Mouse (Mus musculus): ENCODE results near the gene Hcrt. TPM values are rescaled to one million over a fixed set of nuclear protein-coding genes. Genes with fewer than 3 reads are reported as not detected.

Gene Hcrt
- polyA plus RNA-seq, 1 experiment from 2014 or later: not detected

- peaks cover 3% of the 10 kb centered on the region for H3K4me1 ChIP-seq (ENCODE audit: control insufficient read depth, insufficient read depth, low read length)
- DNase-seq (ENCODE audit: low spot score): no peak
- no peaks in the 10 kb centered on the region; the same call in 1 of the 2 replicates for H3K36me3 ChIP-seq (ENCODE audit: control insufficient read depth, insufficient read depth, low read length)
- H3K4me2 ChIP-seq (ENCODE audit: low read depth, severe bottlenecking): peak overlapping the region; percentile 74
- H3K9me3 ChIP-seq (ENCODE audit: control insufficient read depth, low read length): no peaks in the 10 kb centered on the region
- H3K4me3 ChIP-seq (ENCODE audit: low read depth, low read length): peak overlapping the region; percentile 96
- H3K9ac ChIP-seq (ENCODE audit: low read length): peak overlapping the region; percentile 84
- WGBS: 1% methylated on average over 13 of the region's 13 CpGs
- no peaks in the 10 kb centered on the region for H3K27me3 ChIP-seq (ENCODE audit: control insufficient read depth, insufficient read depth, low read length)
- no peak for ATAC-seq (ENCODE audit: insufficient number of reproducible peaks, low FRiP score, low TSS enrichment, low read depth)
- no peak overlapping the region; the same call in 1 of the 2 replicates for H3K27ac ChIP-seq (replicated peaks; ENCODE audit: low read depth, low read length)
These were observed 25.5 kb downstream of the Hcrt start for GRCm38 (mm10) chr11:100737105-100737733.

- Histone ChIP-seq H3K27me3 (ENCODE audit: control insufficient read depth, insufficient read depth, low read length) (no peaks in the 10 kb centered on the region), H3K4me1 (ENCODE audit: control insufficient read depth, insufficient read depth, low read length) (peaks cover 3% of the 10 kb centered on the region), H3K9me3 (ENCODE audit: control insufficient read depth, low read length) (no peaks in the 10 kb centered on the region), H3K9ac (ENCODE audit: low read length) (no peak overlapping the region), H3K4me2 (ENCODE audit: low read depth, severe bottlenecking) (peak overlapping the region; percentile 74), H3K27ac (replicated peaks; ENCODE audit: low read depth, low read length) (no peak overlapping the region), H3K36me3 (ENCODE audit: control insufficient read depth, insufficient read depth, low read length) (no peaks in the 10 kb centered on the region; the same call in 1 of the 2 replicates), H3K4me3 (ENCODE audit: low read depth, low read length) (peak overlapping the region; percentile 96; the same call in 1 of the 2 replicates)
- DNase-seq (ENCODE audit: low spot score) (no peak), ATAC-seq (ENCODE audit: insufficient number of reproducible peaks, low FRiP score, low TSS enrichment, low read depth) (no peak)
- WGBS: 87% methylated on average over 4 of the region's 4 CpGs
These were observed 26.0 kb downstream of the Hcrt start for GRCm38 (mm10) chr11:100736746-100737080.

- Histone ChIP-seq H3K4me3 (ENCODE audit: low read depth, low read length) (no peak overlapping the region), H3K9me3 (ENCODE audit: control insufficient read depth, low read length) (no peaks in the 10 kb centered on the region), H3K4me1 (ENCODE audit: control insufficient read depth, insufficient read depth, low read length) (peaks cover 3% of the 10 kb centered on the region), H3K9ac (ENCODE audit: low read length) (no peak overlapping the region), H3K4me2 (ENCODE audit: low read depth, severe bottlenecking) (peak overlapping the region; percentile 10; the same call in 1 of the 2 replicates), H3K27ac (replicated peaks; ENCODE audit: low read depth, low read length) (no peak overlapping the region), H3K36me3 (ENCODE audit: control insufficient read depth, insufficient read depth, low read length) (no peaks in the 10 kb centered on the region; the same call in 1 of the 2 replicates), H3K27me3 (ENCODE audit: control insufficient read depth, insufficient read depth, low read length) (no peaks in the 10 kb centered on the region)
- ATAC-seq (ENCODE audit: insufficient number of reproducible peaks, low FRiP score, low TSS enrichment, low read depth): no peak
- WGBS: 76% methylated on average over 14 of the region's 14 CpGs
- DNase-seq (ENCODE audit: low spot score): no peak
These were observed 26.6 kb downstream of the Hcrt start for GRCm38 (mm10) chr11:100735954-100736745.

DNA sequence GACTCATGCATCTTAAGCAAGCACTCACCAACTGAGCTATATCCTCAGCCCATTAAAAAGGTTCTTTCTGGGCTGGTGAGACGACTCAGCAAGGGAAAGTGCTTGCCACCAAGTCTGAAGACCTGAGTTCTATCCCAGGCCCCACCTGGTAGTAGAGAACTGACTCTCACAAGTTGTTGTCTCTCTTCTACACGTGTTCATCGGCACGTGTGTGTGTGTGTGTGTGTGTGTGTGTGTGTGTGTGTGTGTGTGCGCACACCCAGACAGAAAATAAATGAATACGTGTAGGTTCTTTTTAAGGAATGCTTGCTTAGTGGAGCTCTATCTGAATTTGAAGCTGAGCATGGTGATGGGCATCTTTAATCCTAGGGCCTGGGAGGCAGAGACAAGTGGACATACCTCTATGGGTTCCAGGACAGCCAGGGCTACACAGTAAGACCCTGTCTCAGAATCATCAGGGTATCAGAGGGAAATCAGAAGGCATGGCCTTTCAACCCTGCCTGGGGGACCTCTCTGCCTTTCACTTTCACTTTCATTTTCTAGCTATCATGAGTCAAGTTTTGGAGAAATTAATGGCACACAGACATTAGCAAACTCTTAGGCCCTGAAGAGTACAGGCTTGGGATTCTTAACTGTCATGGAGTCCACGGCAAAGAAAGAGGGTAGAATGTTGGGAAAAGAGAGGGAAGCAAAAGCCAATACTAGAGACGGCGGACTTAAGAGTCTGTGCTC lies 27.4 kb downstream of the Hcrt start:
- Histone ChIP-seq H3K9me3 (ENCODE audit: control insufficient read depth, low read length) (no peaks in the 10 kb centered on the region), H3K4me1 (ENCODE audit: control insufficient read depth, insufficient read depth, low read length) (peaks cover 3% of the 10 kb centered on the region), H3K27me3 (ENCODE audit: control insufficient read depth, insufficient read depth, low read length) (no peaks in the 10 kb centered on the region), H3K4me3 (ENCODE audit: low read depth, low read length) (no peak overlapping the region), H3K4me2 (ENCODE audit: low read depth, severe bottlenecking) (no peak overlapping the region), H3K9ac (ENCODE audit: low read length) (no peak overlapping the region), H3K36me3 (ENCODE audit: control insufficient read depth, insufficient read depth, low read length) (no peaks in the 10 kb centered on the region; the same call in 1 of the 2 replicates), H3K27ac (replicated peaks; ENCODE audit: low read depth, low read length) (no peak overlapping the region)
- 90% methylated on average over 9 of the region's 9 CpGs for WGBS
- DNase-seq (ENCODE audit: low spot score) (no peak), ATAC-seq (ENCODE audit: insufficient number of reproducible peaks, low FRiP score, low TSS enrichment, low read depth) (no peak)

- Histone ChIP-seq H3K36me3 (ENCODE audit: control insufficient read depth, insufficient read depth, low read length) (no peaks in the 10 kb centered on the region; the same call in 1 of the 2 replicates), H3K27ac (replicated peaks; ENCODE audit: low read depth, low read length) (no peak overlapping the region)
- 90% methylated on average over 6 of the region's 6 CpGs for WGBS
These were observed 32.1 kb downstream of the Hcrt start for GRCm38 (mm10) chr11:100730477-100731205.

DNA sequence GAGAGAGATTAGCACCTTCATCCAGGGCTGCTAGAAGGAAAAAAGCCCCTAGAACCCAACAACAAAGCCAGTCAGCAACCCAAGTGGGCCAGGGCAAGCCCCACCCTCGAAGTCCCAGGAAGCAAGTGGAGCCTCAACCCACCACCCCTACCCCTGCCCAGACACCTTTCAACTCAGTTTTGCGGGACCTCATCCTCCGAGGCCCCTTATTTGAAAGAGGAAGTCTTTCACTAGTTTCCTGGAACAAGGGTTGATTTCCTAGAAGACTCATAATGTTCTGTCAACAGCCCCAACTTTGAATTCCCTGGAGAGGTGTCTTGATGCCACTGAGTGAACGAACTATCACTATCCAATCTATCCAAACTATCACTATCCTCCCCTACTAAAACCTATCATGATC lies 32.8 kb downstream of the Hcrt start:
- Histone ChIP-seq H3K9me3 (ENCODE audit: control insufficient read depth, low read length) (no peaks in the 10 kb centered on the region), H3K36me3 (ENCODE audit: control insufficient read depth, insufficient read depth, low read length) (no peaks in the 10 kb centered on the region; the same call in 1 of the 2 replicates), H3K9ac (ENCODE audit: low read length) (no peak overlapping the region), H3K27ac (replicated peaks; ENCODE audit: low read depth, low read length) (no peak overlapping the region), H3K4me2 (ENCODE audit: low read depth, severe bottlenecking) (no peak overlapping the region), H3K27me3 (ENCODE audit: control insufficient read depth, insufficient read depth, low read length) (no peaks in the 10 kb centered on the region), H3K4me1 (ENCODE audit: control insufficient read depth, insufficient read depth, low read length) (peaks cover 3% of the 10 kb centered on the region; the same call in 1 of the 2 replicates), H3K4me3 (ENCODE audit: low read depth, low read length) (no peak overlapping the region)
- whole genome bisulfite sequencing: 91% methylated on average over 4 of the region's 4 CpGs
- no peak for ATAC-seq (ENCODE audit: insufficient number of reproducible peaks, low FRiP score, low TSS enrichment, low read depth)
- DNase-seq (ENCODE audit: low spot score): no peak

More at GRCm38 (mm10) chr11:100730477-100731205, 32.1 kb downstream of the Hcrt start:
- H3K27me3 ChIP-seq (ENCODE audit: control insufficient read depth, insufficient read depth, low read length): no peaks in the 10 kb centered on the region
- no peaks in the 10 kb centered on the region for H3K4me1 ChIP-seq (ENCODE audit: control insufficient read depth, insufficient read depth, low read length)
- H3K4me3 ChIP-seq (ENCODE audit: low read depth, low read length): no peak overlapping the region
- no peak overlapping the region for H3K4me2 ChIP-seq (ENCODE audit: low read depth, severe bottlenecking)
- H3K9me3 ChIP-seq (ENCODE audit: control insufficient read depth, low read length): no peaks in the 10 kb centered on the region
- DNase-seq (ENCODE audit: low spot score) (no peak), ATAC-seq (ENCODE audit: insufficient number of reproducible peaks, low FRiP score, low TSS enrichment, low read depth) (no peak)
- H3K9ac ChIP-seq (ENCODE audit: low read length): no peak overlapping the region

DNA sequence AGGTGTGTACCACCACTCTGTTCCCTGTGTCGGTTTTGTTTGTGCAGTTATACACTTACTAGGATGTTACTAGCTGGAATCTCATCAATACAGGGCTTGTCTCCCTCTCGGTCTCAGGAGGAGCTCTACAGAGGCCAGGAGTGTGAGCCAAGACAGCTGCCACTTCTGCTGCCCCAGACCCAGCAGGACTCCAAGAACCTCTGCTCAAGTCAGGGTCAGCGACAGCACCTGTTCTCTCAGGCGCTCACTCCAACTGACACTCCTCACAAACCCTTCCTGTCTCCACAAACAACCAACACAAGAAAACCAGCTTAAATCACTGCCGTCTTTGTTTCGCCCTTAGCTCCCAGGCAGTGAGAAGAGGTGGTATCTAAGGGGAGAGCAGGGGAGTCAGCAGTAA lies 34.1 kb downstream of the Hcrt start:
- ATAC-seq (ENCODE audit: insufficient number of reproducible peaks, low FRiP score, low TSS enrichment, low read depth): no peak
- Histone ChIP-seq H3K27ac (replicated peaks; ENCODE audit: low read depth, low read length) (no peak overlapping the region), H3K27me3 (ENCODE audit: control insufficient read depth, insufficient read depth, low read length) (no peaks in the 10 kb centered on the region), H3K4me1 (ENCODE audit: control insufficient read depth, insufficient read depth, low read length) (peaks cover 7% of the 10 kb centered on the region; the same call in 1 of the 2 replicates), H3K9ac (ENCODE audit: low read length) (no peak overlapping the region), H3K9me3 (ENCODE audit: control insufficient read depth, low read length) (no peaks in the 10 kb centered on the region), H3K4me3 (ENCODE audit: low read depth, low read length) (no peak overlapping the region), H3K36me3 (ENCODE audit: control insufficient read depth, insufficient read depth, low read length) (no peaks in the 10 kb centered on the region; the same call in 1 of the 2 replicates), H3K4me2 (ENCODE audit: low read depth, severe bottlenecking) (no peak overlapping the region)
- 86% methylated on average over 6 of the region's 6 CpGs for WGBS
- no peak for DNase-seq (ENCODE audit: low spot score)

DNA sequence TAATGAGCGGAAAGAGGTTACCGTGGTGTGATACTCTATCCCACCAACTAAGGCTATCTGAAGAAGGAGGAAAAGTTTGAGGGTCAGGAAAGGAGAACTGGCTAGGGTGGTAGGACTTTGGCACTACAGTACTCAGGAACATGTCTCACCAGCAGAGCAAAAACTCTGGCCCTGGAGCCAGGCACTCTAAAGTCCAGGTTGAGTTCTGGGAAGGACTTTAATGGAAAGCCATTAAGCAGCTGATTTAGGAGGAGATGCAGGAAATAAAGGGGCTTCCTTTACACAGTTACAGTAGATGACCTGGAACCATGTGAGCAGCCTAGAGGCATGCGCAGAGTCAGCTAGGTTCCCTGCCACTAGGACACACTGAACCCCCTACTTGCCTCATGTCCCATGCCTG lies 35.5 kb downstream of the Hcrt start:
- DNase-seq (ENCODE audit: low spot score) (no peak), ATAC-seq (ENCODE audit: insufficient number of reproducible peaks, low FRiP score, low TSS enrichment, low read depth) (no peak)
- no peak overlapping the region for H3K4me3 ChIP-seq (ENCODE audit: low read depth, low read length)
- H3K9ac ChIP-seq (ENCODE audit: low read length): no peak overlapping the region
- no peaks in the 10 kb centered on the region for H3K27me3 ChIP-seq (ENCODE audit: control insufficient read depth, insufficient read depth, low read length)
- H3K4me2 ChIP-seq (ENCODE audit: low read depth, severe bottlenecking): no peak overlapping the region
- no peaks in the 10 kb centered on the region for H3K36me3 ChIP-seq (ENCODE audit: control insufficient read depth, insufficient read depth, low read length)
- WGBS: 89% methylated on average over 3 of the region's 3 CpGs
- H3K9me3 ChIP-seq (ENCODE audit: control insufficient read depth, low read length): no peaks in the 10 kb centered on the region
- H3K27ac ChIP-seq (replicated peaks; ENCODE audit: low read depth, low read length): no peak overlapping the region
- peaks cover 7% of the 10 kb centered on the region; the same call in 1 of the 2 replicates for H3K4me1 ChIP-seq (ENCODE audit: control insufficient read depth, insufficient read depth, low read length)
